Mouse (Mus musculus) right cerebral cortex, postnatal 14 days (tissue): Measurements from ENCODE around the gene Pak1.
A peak's percentile ranks its signal among the peaks of the same experiment; 100 is the strongest.
"Not testable (repeated sequence)": the region's sequence is repeated elsewhere in the genome, so short reads cannot be mapped to it uniquely, and the experiment has no call there.

Experiments
- DNase-seq: peaks from one replicate; pipeline ENCODE4 v3.0.0; 2022

Pak1 gene

DNA sequence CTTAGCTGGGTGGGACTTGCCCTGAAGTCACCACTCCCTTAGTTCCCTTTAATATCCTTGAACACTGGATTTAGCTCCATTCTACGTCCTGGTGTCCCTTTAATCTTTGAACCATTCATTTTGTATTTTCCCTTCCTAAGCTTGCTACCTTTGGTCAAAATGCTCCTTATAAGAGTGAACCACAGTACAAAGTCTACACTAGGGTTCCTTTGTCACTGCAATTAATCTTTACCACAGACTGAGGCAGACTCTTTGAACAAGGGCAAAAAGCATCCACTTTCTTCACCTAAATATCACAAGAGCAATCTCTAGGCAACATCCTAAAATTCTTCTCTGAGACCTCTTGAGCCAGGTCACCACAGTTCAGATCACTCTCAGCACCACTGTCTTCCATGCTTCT lies 8.1 kb upstream of the Pak1 start:
- no peak for DNase-seq

DNA sequence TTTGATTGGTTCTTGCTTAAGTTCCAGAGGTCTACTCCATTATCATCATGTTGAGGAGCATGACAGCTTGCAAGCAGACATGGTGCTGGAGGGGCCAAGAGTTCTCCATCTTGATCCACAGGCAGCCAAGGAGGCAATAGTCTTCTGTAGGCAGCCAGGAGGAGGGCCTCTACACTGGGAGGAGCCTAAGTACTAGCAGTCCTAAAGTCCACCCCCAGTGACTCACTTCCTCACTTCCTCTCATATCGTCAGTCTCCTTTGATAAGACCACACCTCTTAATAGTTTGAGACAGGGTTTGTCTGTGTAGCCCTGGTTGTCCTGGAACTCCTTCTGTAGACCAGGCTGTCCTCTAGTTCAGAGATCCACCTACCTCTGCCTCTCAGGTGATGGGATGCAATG lies 7.5 kb upstream of the Pak1 start:
- no peak for DNase-seq

DNA sequence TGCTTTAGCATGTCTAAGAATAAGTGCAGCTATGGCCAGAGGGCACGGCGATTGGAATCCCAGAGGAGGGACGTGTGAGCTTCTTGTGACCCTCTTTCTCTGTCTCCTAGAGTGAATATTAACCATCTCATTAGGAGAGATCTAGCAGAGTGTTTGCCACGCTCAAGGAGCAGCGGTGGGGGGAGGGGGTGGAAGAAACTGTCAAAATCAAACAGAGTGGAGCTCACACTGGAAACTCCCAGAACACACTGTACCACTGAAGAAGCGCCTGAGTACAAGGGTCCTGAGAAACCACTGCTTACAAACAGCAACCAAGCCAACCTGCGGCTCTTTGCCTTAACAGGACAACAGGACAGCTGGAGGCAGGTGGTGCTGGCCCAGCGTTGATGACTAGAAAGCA lies 6.8 kb upstream of the Pak1 start:
- no peak for DNase-seq

DNA sequence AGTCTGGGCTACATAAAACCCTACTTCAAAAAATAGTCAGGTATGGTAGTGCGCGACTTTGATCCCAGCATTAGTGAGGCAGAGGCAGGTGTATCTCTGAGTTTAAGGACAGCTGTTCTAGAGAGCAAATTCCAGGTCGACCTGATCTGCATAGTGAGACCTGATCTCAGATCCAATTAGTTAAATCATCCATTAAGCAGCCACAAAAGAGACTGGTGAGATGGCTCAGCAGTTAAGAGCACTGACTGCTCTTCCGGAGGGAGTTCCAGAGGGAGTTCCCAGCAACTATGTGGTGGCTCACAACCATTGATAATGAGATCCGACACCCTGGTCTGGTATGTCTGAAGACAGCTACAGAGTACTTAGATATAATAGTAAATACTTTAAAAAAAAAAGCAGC lies 4.8 kb upstream of the Pak1 start:
- DNase-seq = no peak

DNA sequence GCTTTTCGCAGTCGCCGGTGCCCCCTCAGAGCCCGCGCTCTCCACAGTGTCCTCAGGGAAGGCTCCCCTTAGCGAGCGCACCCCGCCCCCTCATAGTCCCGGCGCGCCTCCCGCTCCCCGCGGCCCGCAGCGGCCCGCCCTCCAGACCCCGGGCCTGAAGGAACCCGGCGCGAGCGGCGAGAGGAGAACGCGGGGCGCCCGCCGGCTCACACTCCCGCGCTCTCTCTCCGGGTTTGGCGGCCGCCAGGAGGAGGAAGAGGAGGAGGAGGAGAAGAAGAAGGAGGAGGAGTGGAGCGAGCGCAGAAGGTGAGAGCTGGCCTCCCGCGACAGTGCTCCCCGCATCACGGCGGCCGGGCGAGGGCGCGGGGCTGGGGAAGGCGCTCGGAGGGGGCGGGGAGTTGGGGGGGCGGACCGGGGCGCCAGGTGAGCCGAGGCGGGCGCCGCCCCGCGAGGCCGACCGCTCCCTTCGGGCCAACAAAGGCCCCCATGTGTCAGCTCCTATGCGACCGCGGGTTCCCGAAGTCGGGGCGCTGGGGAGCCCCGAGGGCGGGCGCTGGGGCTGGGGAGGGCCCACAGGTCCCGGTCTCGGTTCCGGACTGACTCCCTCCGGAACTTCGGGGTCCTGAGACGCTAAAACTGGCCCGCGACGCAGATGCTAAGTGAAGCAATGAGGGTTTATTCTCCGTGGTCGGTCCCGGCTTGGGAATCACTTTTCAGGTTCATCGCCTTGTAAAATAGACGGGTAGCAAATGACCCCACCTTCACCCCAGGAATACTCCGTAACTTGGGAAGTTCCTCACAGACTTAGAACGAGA lies 535 bp downstream of the Pak1 start:
- DNase-seq = peak; percentile 28

DNA sequence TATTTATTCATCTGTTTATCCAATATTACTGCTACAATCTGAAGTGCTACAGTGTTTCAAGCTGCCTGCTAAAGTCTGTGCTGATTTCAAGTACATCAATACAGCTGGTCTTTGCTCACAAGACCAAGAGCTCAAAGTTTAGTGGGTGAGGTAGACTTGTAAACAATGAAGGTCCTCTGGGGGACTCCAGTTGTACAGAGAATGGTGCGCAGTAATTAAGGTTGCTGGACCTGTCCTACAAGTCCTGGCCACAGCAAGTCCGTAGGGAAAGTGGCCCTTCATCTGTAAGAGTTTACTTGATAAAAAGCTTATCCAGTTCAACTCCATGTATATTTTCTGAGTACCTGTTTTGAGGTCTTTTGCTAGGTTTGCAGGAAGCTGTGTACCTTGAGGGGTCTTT lies 1.9 kb downstream of the Pak1 start:
- DNase-seq = no peak

DNA sequence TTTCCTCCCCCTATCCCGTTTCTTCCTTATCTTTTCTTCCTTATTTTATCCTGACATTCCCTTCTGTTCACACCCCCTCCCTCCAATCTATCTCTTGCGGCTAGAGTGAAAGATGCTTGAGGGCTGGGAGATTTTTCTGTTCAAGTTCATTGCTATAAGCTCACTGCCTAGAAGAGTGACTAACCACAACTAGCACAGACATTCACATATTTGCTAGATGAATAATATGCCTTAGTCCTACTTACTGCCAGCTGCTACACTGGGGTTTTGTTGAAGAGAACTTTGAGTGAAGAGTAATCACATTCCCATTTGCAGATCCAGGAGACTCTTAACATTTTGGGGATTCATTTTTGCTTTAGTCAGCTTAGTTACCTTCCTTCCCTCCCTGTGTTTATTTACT lies 4.0 kb downstream of the Pak1 start:
- no peak for DNase-seq

DNA sequence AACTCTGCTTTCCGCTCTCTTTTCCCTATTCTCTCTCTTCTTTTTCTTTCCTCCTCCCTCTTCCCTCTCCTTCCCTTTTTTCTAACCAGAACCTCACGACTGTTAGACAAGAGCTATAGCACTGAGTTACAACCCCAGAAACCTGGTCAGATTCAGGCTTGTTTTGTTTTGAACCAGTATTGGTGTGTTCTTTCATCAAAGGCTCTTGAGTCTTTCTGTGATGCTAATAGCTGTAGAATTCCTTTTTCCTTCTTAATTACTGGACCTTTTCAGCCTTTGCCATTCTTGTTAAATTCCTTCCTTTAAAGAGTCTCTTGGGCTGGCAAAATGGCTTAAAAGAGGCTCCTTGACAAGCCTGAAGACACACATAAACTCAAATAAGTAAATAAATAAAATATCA lies 14.8 kb downstream of the Pak1 start:
- DNase-seq = no peak

DNA sequence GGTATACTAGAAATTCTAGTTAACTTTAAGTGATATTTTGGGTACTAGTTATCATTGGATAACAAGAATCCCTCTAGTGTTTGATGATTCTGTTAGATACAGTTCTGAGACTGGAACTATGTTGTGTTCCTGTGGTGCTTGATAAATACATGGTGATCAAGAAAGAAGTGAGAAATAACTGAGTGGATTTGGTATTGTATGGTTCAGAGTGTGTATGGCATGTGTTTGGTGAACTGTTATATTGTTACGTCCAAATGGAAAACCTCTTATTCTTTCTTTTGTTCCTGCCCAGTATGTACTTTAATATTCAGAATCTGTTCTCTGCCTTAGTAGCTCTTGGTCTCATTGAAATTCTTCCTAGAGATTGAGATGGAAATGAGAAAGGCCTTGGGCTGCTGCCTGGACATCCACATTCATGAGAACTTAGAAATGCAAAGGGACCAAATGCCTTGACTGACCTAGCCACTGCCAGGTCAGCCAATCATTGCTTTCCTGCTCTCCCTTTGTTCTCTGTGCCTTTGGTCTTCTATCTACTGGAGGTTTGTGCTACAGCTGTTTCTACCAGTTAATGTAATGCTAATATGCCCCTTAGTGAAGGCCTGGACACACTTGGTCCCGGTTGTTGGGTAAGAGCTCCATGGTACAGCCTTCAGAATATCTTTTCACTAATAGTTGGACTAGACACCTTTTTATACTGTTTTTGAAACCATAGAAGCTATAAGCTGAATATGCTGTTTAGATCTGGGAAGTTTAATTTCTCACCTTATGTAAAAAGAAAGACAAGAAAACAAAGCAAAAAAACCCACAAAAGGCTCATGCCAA lies 16.1 kb downstream of the Pak1 start:
- DNase-seq = no peak

DNA sequence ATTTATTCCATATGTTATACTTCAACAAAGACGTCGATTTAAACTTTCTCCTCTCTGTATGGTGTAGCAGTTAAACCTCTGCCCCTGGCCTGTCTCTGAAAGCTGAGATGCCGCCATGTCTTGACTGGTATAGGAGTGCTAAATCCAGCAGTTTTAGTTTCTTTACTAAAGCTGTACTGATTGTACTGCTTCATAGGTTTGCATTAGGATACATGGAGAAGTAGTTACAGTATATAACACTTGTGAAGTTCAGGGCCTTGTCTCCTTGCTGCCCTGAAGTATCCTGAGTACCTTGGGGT lies 16.7 kb downstream of the Pak1 start:
- no peak for DNase-seq

DNA sequence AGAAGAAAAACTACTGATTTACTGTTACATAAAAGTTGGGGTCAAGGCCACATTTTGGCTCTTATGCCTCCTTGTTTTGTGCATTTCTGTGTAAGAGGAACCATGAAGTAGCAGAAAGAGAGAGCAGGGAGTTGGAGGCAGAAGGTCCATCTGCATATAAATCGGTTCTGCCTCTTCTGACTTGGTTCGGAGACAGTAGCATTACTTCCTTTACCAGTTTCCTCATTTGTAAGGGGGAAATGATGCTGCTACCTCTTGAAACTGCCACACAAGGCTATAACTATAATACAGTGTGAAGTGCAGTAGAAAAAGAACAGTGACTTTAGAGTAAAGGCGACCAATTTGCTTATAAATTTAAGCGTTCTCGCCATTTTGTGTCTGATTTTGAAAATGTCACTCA lies 21.0 kb downstream of the Pak1 start:
- no peak for DNase-seq

DNA sequence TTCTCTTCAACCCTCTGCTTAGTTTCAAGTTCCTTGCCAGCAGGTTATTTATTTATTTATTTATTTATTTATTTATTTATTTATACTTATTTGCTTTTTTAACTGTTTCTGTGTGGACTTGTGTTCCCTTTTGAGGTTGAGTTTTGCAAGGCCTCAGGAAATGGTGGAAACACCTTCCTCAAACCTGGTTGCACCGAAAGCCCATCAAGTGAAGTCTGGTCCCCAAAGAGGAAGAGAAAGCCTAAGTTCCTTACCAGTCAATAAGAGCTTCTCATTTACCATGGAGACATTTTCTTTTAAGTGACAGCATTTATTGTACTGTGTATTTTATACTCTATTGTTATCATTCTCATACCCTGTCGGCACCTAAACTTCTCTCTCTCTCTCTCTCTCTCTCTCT lies 33.5 kb downstream of the Pak1 start:
- no peak for DNase-seq

DNA sequence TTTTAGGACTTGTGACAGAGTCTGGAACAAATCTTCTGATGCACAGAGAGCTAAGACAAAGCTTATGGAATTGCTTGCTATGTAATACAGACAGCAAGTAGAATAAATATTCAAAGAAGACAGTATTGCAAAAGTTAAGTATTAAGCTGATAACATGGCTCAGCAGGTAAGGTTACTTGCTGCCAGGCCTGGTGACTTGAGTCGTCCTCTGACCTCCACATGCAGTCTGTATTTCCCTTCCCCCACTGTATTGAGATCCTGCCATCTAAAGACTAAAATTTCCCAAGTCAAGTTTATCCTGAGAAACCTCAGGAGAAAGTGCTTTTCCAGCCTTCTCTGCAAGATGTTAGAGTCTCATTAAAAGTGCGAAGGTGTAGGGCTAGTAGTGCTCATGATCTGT lies 40.8 kb downstream of the Pak1 start:
- DNase-seq = no peak

DNA sequence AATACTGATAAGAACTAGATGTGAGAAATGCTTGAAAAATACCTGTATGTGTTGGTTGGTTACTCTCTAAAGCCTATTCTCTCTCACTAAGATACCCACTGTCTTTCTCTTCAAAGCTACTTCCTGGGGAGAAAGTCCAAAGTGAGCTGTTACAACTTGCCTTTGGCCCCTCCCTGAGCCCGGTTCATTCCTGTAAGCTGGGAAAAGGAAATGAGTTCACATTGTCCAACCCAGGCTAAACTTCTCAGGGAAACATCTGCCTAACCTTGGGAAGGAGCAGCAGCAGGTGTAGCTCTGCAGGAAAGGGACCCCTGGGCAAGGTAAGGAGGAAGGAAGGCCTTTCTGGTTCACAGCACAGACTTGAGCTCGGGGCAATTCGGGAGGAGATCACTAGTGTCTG lies 42.4 kb downstream of the Pak1 start:
- no peak for DNase-seq

DNA sequence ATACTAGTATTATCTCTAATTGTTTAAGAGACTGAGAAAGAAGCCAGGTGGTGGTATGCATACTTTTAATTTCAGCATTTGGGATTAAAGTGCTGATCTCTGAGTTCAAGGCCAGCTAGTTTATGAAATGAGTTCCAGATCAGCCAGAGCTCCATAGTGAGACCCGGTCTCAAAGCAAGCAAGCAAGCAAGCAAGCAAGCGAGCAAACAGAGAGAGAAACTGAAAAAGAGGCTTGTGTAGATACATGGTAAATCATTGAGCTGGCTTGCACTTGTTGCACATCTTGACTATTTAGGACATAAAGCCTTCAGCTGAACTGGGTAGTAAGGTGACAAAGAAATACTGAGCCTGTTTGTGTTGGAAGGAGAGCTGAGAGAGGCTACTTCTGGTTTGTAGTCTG lies 44.6 kb downstream of the Pak1 start:
- DNase-seq = no peak

DNA sequence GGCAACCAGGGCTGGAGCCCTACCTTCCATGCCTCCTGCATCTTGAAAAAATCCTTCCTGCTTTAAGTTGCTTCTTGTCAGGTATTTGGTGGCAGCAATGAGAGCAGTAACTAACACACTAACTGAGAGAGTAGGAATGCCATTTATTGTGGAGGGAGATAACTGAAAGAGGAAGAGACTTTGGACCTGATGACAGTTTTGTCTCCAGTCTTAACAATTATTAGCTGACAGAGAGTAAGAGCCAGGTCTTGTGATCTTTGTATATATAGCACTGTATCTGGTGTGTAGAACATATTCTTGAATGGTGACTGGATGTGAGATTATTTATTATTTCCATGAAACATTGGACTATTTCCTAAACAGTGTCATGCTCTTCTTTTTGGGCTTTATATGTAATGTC lies 50.2 kb downstream of the Pak1 start:
- DNase-seq = no peak

DNA sequence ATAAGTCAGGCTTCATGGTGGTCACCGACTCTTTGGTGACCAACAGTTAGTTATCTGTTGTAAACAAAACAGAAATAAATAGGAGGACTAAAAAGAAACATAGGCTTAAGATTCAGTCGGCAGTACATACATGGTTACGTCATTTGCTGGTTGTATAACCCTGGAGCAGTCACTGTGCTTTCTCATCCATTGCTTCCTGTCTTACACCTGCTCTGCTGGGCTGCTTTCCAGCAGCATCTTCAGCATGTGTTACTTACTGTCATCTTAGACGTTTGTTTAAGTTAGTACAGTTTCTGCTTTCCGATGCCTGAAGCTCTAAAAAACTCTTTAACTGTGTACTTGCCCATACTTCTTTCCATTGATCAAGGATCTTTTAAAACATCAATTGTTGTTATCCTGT lies 53.0 kb downstream of the Pak1 start:
- DNase-seq = peak; percentile 32

DNA sequence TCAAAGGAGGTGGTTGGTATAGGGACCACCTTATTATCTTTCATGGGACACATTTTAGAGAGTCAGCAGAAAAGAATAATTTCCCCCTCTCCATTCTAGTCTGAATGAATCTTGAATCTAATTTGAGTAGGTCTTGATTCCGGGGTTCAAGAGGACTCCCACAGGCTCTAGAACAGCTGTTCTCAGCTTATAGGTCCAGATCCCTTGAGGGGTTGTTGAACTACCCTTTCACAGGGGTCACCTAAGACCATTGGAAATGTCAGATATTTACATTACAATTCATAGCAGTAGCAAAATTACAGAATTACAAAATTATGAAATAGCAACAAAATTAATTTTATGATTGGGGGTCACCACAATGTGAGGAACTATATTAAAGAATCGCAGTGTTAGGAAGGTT lies 54.0 kb downstream of the Pak1 start:
- DNase-seq = no peak

DNA sequence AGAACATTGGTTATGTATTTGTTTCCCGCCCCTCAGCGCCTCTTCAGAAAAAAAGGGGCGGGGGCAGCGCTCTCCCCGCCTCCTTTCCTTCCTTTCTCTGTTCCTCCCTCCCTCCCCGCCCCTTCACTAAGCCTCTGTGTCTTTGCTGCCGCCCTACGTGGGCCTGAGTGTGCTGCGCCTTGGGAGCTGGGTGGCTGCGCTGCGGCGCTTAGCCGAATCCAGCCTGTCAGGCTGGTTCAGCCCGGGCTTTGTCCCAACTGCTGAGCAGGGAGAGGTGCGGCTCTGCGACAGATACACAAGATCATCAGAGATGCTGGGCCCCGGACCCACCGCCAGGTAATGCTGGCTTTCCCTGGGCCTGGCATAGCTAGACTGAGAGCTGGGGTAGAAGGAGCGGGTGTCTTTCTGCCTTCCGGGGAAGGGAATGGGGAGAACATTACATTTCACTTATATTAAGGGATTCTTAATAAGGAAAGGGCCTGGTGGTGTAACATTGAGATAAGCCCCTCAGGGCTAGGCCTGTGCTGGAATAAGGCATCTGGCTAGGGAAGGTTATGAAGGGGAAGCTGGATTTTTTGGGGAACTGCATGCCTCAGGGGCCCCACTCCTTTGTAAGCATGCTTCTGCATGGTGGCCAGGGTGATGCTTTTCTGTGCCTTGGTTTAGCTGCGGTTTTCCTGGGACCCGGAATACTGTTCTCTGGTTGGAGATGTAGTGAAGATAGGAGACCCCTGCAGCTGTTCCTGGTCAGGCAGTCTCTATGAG lies 54.6 kb downstream of the Pak1 start:
- peak; percentile 79 for DNase-seq

DNA sequence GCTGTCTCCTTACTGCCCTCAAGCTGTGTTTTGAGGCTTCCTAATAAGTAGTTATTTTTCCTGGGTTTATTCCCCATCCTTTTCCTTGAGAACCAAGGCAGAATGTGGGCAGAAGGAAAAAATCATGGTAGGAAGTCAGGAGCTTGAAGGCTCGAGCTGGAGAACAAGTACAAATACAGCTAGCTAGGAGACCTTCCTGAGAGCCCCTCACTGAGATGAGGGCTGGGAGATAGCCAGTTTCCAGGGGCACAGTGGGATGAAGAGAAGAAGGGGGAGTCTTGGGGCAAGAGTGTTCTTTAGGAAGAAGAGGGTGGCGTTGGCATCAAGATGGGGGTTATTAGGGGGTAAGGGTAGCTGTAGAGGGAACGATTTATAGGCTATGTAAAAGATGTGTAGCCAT lies 56.1 kb downstream of the Pak1 start:
- DNase-seq = no peak

DNA sequence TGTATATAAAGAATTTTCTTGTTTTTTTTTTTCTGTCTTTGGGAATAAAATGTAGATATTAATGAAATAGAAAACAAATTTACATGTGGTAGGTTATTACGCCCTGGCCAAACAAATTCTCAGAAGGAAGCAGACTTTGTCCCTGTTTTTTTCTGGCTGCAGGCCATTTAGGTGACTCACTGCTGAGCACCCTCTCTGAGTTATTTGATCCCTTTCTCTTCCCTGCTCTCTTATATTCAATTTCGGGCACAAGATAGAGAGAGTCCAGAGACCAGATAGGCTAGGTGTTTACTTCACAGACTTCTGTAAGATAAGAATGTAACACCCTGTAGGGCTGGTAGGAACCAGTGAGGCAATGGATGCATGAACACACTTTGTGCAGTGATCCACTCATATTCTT lies 57.2 kb downstream of the Pak1 start:
- DNase-seq = no peak

DNA sequence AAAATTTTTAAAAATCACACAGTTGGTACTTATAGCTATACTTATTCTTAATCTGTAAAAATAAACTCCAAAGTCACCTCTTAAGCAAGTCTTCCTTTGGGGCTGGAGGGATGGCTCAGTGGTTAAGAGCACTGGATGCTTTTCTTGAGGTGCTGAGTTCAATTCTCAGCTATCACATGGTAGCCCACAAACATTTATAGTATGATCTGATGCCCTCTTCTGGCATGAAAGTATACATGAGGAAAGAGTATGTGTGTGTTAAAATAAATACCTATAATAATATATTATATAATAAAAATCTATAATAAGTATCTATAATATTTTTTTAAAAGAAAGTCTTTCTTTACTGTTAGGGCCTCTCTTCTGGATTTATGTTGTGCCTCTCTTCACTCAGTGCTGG lies 58.2 kb downstream of the Pak1 start:
- DNase-seq = no peak

DNA sequence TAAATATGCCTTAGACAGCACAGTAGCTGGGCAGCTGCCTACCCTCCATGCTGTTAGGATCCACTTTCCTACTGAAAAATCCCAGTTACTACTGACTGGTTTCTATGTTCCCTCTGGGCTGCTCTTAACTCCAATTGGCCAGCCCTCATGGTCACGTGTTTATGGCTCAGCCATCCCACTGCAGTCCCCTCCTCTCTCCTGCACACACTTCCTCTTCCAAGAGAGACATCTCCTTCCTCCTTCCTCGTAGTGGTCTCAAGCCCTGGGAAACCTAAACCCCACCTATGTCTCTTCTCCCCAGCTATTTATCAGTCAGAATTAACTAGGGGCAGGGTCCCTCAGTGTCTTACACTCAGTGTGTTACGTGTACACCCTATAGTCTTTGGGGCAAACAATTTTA lies 61.2 kb downstream of the Pak1 start:
- DNase-seq = not testable (repeated sequence)

DNA sequence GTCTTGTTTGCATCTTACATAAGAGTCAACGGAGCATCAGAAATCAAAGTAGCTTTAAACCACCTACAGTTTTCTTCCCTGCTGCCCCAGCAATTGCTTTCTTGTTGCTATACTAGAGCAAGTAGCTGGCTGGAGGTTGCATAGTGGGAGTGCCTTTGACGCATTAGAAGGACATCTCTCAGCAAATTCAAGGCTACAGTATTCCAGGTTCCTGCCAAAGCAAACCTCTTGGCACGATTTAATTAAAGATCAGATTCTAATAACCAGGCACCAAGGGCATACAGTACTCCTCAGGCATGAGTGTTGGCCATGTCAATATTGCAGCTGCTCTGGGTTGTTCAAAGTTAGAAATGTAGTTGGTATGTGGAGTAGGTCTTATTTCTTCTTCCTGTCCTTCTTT lies 62.0 kb downstream of the Pak1 start:
- no peak for DNase-seq
